Mouse (Mus musculus): Measurements from ENCODE around the gene Chn1. TPM values are rescaled to one million over a fixed set of nuclear protein-coding genes. Genes with fewer than 3 reads are reported as not detected.

Gene Chn1
- total RNA-seq, 2 experiments from 2014 or later = 1,527 to 1,662 TPM

- DNase-seq (ENCODE audit: low spot score in 2 of 2) = peak; percentile 78 to 90
Measured at GRCm38 (mm10) chr2:73596786-73597185, 178.4 kb downstream of the Chn1 start.

DNA sequence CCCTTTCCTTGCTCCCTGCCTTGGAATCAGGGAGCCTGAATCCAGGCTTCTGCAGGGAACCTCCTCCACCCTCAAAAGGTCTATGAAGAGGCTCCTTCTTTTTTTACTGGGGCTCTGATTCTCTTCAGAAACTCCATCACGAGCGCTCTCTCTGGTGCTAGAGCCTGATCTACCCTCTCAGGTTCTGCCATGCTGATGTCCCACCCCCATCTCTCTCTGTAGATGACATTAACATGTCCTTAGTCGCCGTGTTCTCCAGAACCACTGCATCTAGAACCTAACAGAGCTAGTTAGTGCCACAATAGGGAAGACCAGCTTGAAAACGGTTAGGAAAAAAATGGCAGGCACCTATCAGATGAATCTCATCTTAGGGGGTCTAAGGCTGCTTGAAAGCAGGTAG is 178.8 kb downstream of the Chn1 start:
- DNase-seq (ENCODE audit: low spot score in 2 of 2) = no peak

DNA sequence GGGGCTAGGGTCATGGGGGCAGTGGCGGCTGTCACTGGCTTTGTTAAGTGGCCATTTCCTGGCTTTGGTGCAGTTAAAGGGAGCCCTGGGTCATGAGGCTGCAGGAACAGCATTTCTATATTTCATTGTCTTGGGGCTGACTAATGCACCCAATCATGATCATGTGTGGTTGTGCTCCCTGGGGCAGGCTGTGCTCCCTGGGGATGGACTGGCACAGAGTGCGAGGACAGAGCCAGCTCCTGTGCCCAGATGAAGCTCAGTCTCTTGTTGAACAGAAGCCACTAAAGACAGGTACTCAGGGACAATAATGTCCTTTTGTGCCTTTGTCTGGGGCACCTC is 182.1 kb downstream of the Chn1 start:
- DNase-seq (ENCODE audit: low spot score in 2 of 2) = no peak

GRCm38 (mm10) chr2:73592231-73593100 is 182.7 kb downstream of the Chn1 start:
- peak; percentile 74 to 80 for DNase-seq (ENCODE audit: low spot score in 2 of 2)

GRCm38 (mm10) chr2:73591246-73591645 is 183.9 kb downstream of the Chn1 start:
- no peak for DNase-seq (ENCODE audit: low spot score in 2 of 2)

- DNase-seq (ENCODE audit: low spot score in 2 of 2) = no peak
Measured at GRCm38 (mm10) chr2:73590106-73590505, 185.0 kb downstream of the Chn1 start.

- no peak for DNase-seq (ENCODE audit: low spot score in 2 of 2)
Measured at GRCm38 (mm10) chr2:73588951-73589350, 186.2 kb downstream of the Chn1 start.

- DNase-seq (ENCODE audit: low spot score in 2 of 2) = no peak
Measured at GRCm38 (mm10) chr2:73587109-73587506, 188.0 kb downstream of the Chn1 start.

DNA sequence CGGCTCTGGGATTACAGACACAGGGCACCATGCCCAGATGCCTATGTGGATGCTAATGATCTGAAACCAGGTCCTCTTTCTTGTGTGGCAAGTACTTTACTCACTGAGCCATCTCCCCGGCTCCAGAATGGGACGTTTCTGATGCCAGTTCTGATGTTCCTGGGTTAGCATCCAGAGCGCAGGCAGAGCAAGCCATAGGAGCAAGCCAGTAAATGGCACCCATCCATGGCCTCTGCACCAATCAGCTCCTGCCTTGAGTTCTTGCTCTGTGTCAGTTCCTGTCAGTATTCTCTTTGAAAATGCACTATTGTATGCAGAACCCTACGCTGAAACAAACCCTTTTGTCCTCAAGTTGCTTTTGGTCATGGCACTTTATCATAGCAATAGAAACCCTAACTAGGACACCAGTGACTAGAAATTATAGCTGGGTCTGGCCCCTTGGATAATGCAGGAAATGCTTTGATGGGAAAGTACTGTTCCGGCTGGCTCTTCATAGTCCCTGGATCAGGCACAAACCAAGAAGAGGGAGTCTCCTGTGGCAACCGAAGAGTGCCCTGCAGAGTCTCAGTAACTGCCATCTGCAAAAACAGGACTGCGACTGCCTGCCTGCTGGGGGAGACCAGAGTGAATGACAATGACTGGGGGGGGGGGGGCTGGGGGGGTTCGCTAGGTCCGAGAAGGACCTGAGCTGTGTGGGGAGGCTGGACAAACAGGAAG is 188.6 kb downstream of the Chn1 start:
- no peak for DNase-seq (ENCODE audit: low spot score in 2 of 2)

GRCm38 (mm10) chr2:73585347-73585831 is 189.8 kb downstream of the Chn1 start:
- DNase-seq (ENCODE audit: low spot score in 2 of 2) = peak in 1 of 2 experiments; percentile 38

DNA sequence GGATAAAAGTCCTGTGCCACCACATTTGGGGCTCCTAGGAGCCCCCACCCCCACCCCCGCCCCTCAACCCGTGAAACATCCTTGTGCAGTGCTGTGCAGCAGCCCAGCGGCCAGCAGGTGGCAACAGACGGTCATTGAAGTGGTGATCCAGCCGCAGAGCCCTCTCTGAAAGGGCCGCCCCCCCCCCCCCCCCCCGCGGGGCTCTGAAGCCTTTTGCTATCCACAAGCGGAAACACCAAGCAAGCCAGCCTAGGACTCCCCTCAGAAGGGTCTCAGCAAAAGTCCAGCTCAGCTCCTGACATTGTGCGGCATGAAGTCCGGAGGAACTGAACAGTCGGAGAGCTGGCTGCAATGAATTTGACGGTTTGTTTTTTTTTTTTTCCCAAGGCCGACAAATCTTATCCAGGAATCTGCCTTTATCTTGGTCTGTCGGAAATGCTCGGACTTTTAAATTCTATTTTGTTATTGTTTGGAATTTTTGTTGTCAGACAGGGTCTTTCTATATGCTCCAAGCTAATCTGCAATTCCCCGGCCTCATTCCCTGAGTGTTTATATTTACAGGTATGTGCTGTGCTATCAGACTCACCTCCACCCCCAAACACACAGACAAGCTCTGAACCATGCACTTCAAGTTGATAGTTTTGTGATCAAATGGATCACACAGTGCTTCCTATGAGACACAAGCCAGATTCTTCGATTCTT is 190.3 kb downstream of the Chn1 start:
- peak; percentile 82 to 88 for DNase-seq (ENCODE audit: low spot score in 2 of 2)

DNA sequence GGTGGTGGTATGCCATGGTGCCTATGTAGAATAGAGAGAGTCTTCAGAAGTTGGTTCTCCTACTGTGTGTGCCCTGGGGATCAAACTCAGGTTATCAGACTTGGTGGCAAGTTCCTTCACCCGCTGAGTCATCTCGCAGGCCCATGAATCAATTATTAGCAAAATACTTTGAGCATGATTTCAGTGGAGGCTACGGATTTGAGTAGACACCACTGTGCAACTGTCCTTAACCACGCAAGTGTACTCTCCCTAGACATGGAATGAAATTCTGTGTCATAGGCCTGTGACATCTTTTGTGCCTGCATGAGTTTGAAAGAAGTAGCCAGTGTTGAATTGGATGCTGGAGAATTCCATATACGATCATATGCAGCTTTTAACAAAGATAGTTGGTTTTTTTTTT is 194.4 kb downstream of the Chn1 start:
- no peak for DNase-seq (ENCODE audit: low spot score in 2 of 2)

DNA sequence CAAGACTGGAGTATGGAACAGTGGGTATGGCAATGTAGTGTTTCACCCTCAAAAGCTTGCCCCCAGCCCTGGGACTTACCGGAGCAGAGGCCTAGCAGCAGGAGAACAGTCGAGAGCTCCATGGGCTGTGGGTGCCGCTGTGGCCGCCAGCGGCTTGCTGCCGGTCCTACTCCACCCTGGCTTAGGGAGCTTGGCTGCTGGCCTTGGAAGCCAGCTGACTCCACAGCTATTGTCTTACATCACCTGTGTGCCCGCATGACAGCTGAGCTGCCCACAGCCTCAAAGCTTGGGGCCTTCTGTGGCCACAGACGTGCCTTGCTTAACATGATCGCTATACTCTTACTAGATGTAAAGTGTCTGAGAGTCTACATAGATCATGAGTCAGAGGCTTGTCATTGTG is 195.0 kb downstream of the Chn1 start, which contains the start of gene Chrna1:
Gene Chrna1, minus strand, starts transcription at position 173 of the 400 bp plus-strand sequence.
- DNase-seq (ENCODE audit: low spot score in 2 of 2) = no peak

DNA sequence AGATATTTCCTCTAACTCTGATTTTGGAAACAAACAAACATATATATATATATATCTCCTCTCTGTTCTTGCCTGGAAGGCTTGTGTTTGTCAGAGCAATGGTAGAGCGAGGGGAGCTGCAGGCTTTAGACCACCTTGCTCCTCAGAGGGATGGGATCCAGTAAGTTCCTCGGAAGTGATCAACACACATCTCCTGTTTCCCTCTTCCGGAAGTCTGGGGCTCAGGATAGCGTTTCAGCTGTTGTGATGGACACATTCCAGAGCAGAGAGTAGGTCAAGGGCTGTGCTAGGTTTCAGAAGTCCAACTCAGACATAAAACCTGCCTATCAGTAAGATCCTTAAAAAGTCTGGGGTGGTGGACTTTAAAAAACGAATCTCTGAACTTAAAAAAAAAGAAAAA is 196.0 kb downstream of the Chn1 start:
- no peak for DNase-seq (ENCODE audit: low spot score in 2 of 2)

DNA sequence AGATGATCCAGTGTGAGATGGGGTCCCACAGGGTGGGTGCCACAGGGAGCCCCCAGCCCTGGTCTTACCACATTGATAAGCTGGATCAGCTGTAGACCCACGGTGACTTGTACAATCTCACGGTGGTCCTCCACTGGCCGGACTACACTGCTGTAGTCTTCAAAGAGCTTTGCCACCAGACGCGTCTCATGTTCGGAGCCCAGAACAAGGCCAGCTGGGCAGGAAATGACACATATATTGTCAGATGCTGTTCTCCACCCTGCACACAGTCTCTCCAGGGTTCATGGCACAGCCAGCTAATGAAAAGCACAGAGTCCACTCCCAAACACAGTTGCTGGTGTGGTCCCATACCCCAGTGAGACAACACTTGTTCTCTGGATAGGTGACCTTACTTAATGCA is 200.7 kb downstream of the Chn1 start:
- no peak for DNase-seq (ENCODE audit: low spot score in 2 of 2)

- no peak for DNase-seq (ENCODE audit: low spot score in 2 of 2)
Measured at GRCm38 (mm10) chr2:73573556-73573955, 201.6 kb downstream of the Chn1 start.

DNA sequence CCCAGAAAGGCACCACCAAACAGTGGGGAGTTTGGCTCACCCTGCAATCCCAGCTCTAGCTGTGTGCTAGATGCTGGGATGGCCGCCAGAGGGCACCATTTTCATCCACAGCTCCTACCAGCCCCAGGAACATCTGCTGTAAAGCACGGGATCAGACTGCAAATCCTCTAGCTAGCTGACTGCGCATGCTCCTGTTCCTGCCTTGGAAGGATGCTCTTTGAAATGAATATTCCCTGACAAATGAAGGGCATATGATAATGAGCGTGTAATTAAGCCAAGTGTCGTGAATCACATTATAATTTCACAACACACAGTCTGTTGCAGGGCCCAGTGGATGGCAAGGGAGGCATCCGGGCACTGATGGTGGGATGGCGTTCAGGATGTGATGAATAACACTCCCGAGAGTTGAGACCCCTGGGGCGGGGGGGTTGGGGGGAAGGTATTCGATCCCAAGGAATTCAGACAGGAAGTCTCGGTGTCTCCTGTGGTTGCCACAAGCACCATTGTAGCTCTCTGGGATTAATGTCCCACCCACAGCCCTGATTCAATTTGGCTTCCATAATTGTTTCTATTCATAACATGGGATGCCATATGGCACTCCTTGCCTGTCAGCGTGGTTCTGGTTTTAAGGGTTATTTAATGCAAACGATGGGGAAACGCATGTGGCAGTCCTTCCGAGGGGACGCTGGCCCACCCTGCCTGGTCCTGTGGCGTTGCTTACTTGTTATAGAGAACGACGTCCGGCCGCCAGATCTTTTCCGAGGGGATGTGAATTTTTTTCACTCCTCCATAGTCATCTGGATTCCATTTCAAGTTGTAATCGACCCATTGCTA is 202.4 kb downstream of the Chn1 start:
- peak; percentile 87 to 91 for DNase-seq (ENCODE audit: low spot score in 2 of 2)

DNA sequence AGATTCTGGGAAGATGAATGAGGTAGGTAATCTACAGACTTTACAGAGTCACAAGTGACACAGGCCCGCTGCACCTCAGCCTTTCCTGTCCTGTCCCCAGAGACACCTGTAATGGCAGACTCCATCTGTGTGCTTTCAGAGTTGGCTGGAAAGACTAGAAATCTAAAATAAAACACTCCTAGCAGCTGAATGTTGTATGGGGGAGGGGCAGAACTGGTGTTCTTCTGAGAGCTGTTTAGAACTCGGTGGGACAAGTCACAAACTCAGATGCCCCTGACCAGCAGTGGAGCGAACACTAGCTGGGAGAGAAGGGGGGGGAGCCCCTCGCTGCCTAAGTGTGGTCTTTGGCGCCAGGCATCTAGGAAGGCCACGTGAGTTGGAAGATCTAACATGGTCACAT is 203.2 kb downstream of the Chn1 start:
- DNase-seq (ENCODE audit: low spot score in 2 of 2) = no peak

- no peak for DNase-seq (ENCODE audit: low spot score in 2 of 2)
Measured at GRCm38 (mm10) chr2:73571304-73571703, 203.8 kb downstream of the Chn1 start.

- peak; percentile 54 to 74 for DNase-seq (ENCODE audit: low spot score in 2 of 2)
Measured at GRCm38 (mm10) chr2:73566989-73567605, 208.0 kb downstream of the Chn1 start.
